Mouse (Mus musculus) adrenal gland, adult 10 weeks (tissue): ENCODE measurements around the gene Frmd4b. TPM values are rescaled to one million over a fixed set of nuclear protein-coding genes. Genes with fewer than 3 reads are reported as not detected.

ENCODE experiments used
- polyA plus RNA-seq: library from polyadenylated mRNA; stranded (reverse); fragments of 350-450 nt; fragmentation: Illumina TruSeq; extraction: RNeasy Lipid Tissue Mini Kit (QIAGEN cat#74804); gene quantifications from one replicate; pipeline ENCODE4 v1.2.3, GENCODE M21; 2014; ENCODE audit warnings: low read depth, low replicate concordance

Frmd4b gene
- polyA plus RNA-seq: 16.3 TPM

DNA sequence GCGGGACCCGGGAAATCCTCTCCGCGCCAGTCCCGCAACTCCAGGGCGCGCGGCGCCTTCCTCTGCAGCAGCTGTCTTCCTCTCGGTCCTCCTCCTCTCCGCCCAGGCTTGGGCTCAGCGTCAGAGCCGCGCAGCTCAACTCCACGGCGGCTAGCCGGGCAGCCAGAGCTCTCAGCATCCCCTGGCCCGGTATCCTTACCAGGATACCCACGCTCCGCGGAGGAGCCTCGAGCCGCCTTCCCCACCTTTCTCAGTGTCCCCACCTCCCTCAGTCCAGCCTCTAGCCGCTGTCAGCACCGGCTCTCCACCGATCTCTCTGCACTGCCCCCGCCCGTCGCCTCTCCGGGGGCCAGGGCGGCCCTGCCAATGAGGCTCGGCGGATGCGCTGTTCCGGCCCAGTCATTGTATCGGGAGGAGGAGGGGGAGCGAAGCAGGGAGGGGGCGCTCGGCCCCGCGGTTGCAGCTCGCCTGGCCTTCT is at the start of gene Frmd4b:
Gene Frmd4b, minus strand, starts transcription at position 276 of the 478 bp plus-strand sequence.

DNA sequence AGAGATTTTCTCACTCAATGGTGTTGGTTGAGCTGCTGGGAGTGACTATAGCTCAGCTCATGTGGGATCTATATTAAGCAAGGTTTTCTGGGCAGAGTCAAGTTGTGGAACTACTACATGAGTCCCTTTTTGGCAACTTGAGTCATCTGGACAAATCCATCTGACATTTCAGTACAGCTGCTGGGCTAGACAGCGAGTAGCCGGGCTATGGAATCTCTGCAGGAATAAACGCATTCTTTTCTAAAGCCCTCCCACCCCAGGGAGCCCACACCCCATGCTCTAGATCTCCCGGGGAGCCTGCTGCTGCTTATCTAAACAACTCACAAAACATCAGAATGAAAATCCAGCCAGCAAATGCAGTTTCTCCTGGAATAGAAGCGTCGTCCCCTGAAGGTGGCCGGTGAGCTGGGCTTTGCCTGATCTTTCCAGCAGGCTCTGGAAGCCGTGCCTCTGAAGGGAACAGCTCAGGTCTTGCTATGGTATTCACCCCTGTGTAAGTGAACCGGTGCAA is 364.6 kb downstream of the Frmd4b start, which contains the start of gene Lmod3:
Gene Lmod3, minus strand, starts transcription at position 49 of the 511 bp plus-strand sequence.

Other genes starting within 250 kb of the Frmd4b start
- gene Mitf, start 189.5 kb upstream of the Frmd4b start, polyA plus RNA-seq: 16.3 TPM